Mouse (Mus musculus) intestine, embryonic 16.5 days (tissue): ENCODE data around the gene Hoxa2. TPM values are rescaled to one million over a fixed set of nuclear protein-coding genes. Genes with fewer than 3 reads are reported as not detected.
A peak's percentile ranks its signal among the peaks of the same experiment; 100 is the strongest.

ENCODE experiments used
- ATAC-seq: fragments of 200-750 bp; cut with Nextera tagmentation; 2 replicates; pipeline ENCODE4 v1.8.0; 2017; ENCODE audit warnings: moderate TSS enrichment, moderate library complexity
- H3K27ac ChIP-seq: fragments of 300-500 bp; sonication (generic); 2 replicates; pipeline ENCODE4 v1.5.1; 2014; ENCODE audit warnings: mild to moderate bottlenecking, low read length
- H3K27me3 ChIP-seq: fragments of 300-500 bp; sonication (generic); replicated peaks from 2 replicates; pipeline ENCODE4 v1.6.1; 2014; ENCODE audit warnings: low read length, control low read depth, mixed read lengths; ENCODE audit not compliant: control insufficient read depth, insufficient read depth
- H3K36me3 ChIP-seq: fragments of 300-500 bp; sonication (generic); 2 replicates; pipeline ENCODE4 v1.6.1; 2014; ENCODE audit warnings: low read length, control low read depth; ENCODE audit not compliant: control insufficient read depth, insufficient read depth
- H3K4me1 ChIP-seq: fragments of 300-500 bp; sonication (generic); 2 replicates; pipeline ENCODE4 v1.6.1; 2014; ENCODE audit warnings: low read length, control low read depth, mixed read lengths; ENCODE audit not compliant: control insufficient read depth, insufficient read depth
- H3K4me2 ChIP-seq: fragments of 300-500 bp; sonication (generic); 2 replicates; pipeline ENCODE4 v1.6.1; 2014; ENCODE audit warnings: low read depth, low read length, control low read depth
- H3K4me3 ChIP-seq: fragments of 300-500 bp; sonication (generic); 2 replicates; pipeline ENCODE4 v1.5.1; 2014; ENCODE audit warnings: mild to moderate bottlenecking, low read length
- H3K9ac ChIP-seq: fragments of 300-500 bp; sonication (generic); 2 replicates; pipeline ENCODE4 v1.6.1; 2014; ENCODE audit warnings: low read depth, low read length
- H3K9me3 ChIP-seq: fragments of 300-500 bp; sonication (generic); 2 replicates; pipeline ENCODE4 v1.6.1; 2016; ENCODE audit warnings: low read length, control low read depth; ENCODE audit not compliant: control insufficient read depth
- WGBS: fragments of 180-500 bp; shearing (Covaris S2); extraction: QIAGEN DNeasy Blood & Tissue Kit; methylation state at CpG from one replicate; pipeline ENCODE4 v1.1.7; 2014; 5-methylcytosine and 5-hydroxymethylcytosine counted together
- polyA plus RNA-seq: library from polyadenylated mRNA; unstranded; fragments of >200 nt; fragmentation: Nextera tagmentation; extraction: Ambion mirVana; gene quantifications from 2 replicates; pipeline ENCODE4 v1.2.1, GENCODE M21; 2015

Gene Hoxa2
- polyA plus RNA-seq, 1 experiment from 2014 or later: 5.1 TPM

- Histone ChIP-seq H3K36me3 (no peaks in the 10 kb centered on the region), H3K4me3 (peak overlapping the region; percentile 60), H3K4me2 (peak overlapping the region; percentile 74), H3K4me1 (peaks cover 26% of the 10 kb centered on the region), H3K9me3 (no peaks in the 10 kb centered on the region), H3K27ac (peak overlapping the region; percentile 65), H3K27me3 (peaks cover 13% of the 10 kb centered on the region), H3K9ac (peak overlapping the region; percentile 81)
- ATAC-seq: no peak
- WGBS: 30% methylated on average over 22 of the region's 22 CpGs
Observed at GRCm38 (mm10) chr6:52202362-52203120, 37.9 kb upstream of the Hoxa2 start.

GRCm38 (mm10) chr6:52201269-52201668 lies 36.6 kb upstream of the Hoxa2 start:
- peaks cover 23% of the 10 kb centered on the region for H3K4me1 ChIP-seq
- no peak for ATAC-seq
- H3K27ac ChIP-seq: 0 out of 2 replicates have a peak overlapping the region, but pooled peaks have one; percentile 53
- no peaks in the 10 kb centered on the region for H3K9me3 ChIP-seq
- peaks cover 10% of the 10 kb centered on the region for H3K27me3 ChIP-seq
- WGBS: 48% methylated on average over 1 of the region's 1 CpGs
- peak overlapping the region; percentile 53 for H3K4me2 ChIP-seq
- peak overlapping the region; percentile 27 for H3K4me3 ChIP-seq
- H3K36me3 ChIP-seq: no peaks in the 10 kb centered on the region
- H3K9ac ChIP-seq: peak overlapping the region; percentile 65

GRCm38 (mm10) chr6:52200751-52201250 lies 36.2 kb upstream of the Hoxa2 start:
- Histone ChIP-seq H3K36me3 (no peaks in the 10 kb centered on the region), H3K4me1 (peaks cover 23% of the 10 kb centered on the region), H3K9ac (peak overlapping the region; percentile 65), H3K27ac (peak overlapping the region; percentile 64), H3K4me3 (peak overlapping the region; percentile 34), H3K9me3 (no peaks in the 10 kb centered on the region), H3K27me3 (peaks cover 8% of the 10 kb centered on the region), H3K4me2 (peak overlapping the region; percentile 53)
- 19% methylated on average over 10 of the region's 10 CpGs for WGBS
- ATAC-seq: peak; percentile 33

- H3K4me3 ChIP-seq: peak overlapping the region; percentile 34
- H3K4me2 ChIP-seq: peak overlapping the region; percentile 53
- peak; percentile 52 for ATAC-seq
- peaks cover 2% of the 10 kb centered on the region; the same call in 1 of the 2 replicates for H3K27me3 ChIP-seq
- no peaks in the 10 kb centered on the region for H3K36me3 ChIP-seq
- WGBS: 19% methylated on average over 30 of the region's 30 CpGs
- H3K27ac ChIP-seq: peak overlapping the region; percentile 64
- peaks cover 21% of the 10 kb centered on the region for H3K4me1 ChIP-seq
- H3K9me3 ChIP-seq: no peaks in the 10 kb centered on the region
- H3K9ac ChIP-seq: peak overlapping the region; percentile 65
Observed at GRCm38 (mm10) chr6:52200073-52200750, 35.6 kb upstream of the Hoxa2 start.

- Histone ChIP-seq H3K9me3 (no peaks in the 10 kb centered on the region), H3K4me3 (no peak overlapping the region), H3K36me3 (no peaks in the 10 kb centered on the region), H3K27me3 (no peaks in the 10 kb centered on the region; the same call in 1 of the 2 replicates), H3K4me2 (peak overlapping the region; percentile 16; the same call in 1 of the 2 replicates), H3K4me1 (peaks cover 39% of the 10 kb centered on the region), H3K27ac (peak overlapping the region; percentile 79; the same call in 1 of the 2 replicates), H3K9ac (no peak overlapping the region)
- 7% methylated on average over 10 of the region's 10 CpGs for WGBS
- peak; percentile 55 for ATAC-seq
Observed at GRCm38 (mm10) chr6:52197271-52197670, 32.6 kb upstream of the Hoxa2 start.

- H3K4me3 ChIP-seq: no peak overlapping the region
- H3K27ac ChIP-seq: peak overlapping the region; percentile 4; the same call in 1 of the 2 replicates
- no peaks in the 10 kb centered on the region; the same call in 1 of the 2 replicates for H3K27me3 ChIP-seq
- H3K4me2 ChIP-seq: peak overlapping the region; percentile 16; the same call in 1 of the 2 replicates
- H3K36me3 ChIP-seq: no peaks in the 10 kb centered on the region
- WGBS: 20% methylated on average over 9 of the region's 9 CpGs
- peaks cover 39% of the 10 kb centered on the region for H3K4me1 ChIP-seq
- no peak for ATAC-seq
- no peak overlapping the region for H3K9ac ChIP-seq
- no peaks in the 10 kb centered on the region for H3K9me3 ChIP-seq
Observed at GRCm38 (mm10) chr6:52196811-52197210, 32.2 kb upstream of the Hoxa2 start.

GRCm38 (mm10) chr6:52194690-52195089 lies 30.1 kb upstream of the Hoxa2 start:
- no peaks in the 10 kb centered on the region; the same call in 1 of the 2 replicates for H3K27me3 ChIP-seq
- H3K4me3 ChIP-seq: no peak overlapping the region
- peak overlapping the region; percentile 32 for H3K4me2 ChIP-seq
- H3K9me3 ChIP-seq: no peaks in the 10 kb centered on the region
- H3K4me1 ChIP-seq: peaks cover 32% of the 10 kb centered on the region
- peak overlapping the region; percentile 52 for H3K9ac ChIP-seq
- 17% methylated on average over 10 of the region's 10 CpGs for WGBS
- no peak for ATAC-seq
- peak overlapping the region; percentile 67 for H3K27ac ChIP-seq
- no peaks in the 10 kb centered on the region for H3K36me3 ChIP-seq

- H3K4me3 ChIP-seq: peak overlapping the region; percentile 70
- peak overlapping the region; percentile 73 for H3K9ac ChIP-seq
- ATAC-seq: peak; percentile 71
- no peaks in the 10 kb centered on the region; the same call in 1 of the 2 replicates for H3K27me3 ChIP-seq
- H3K9me3 ChIP-seq: no peaks in the 10 kb centered on the region
- H3K27ac ChIP-seq: peak overlapping the region; percentile 89
- no peaks in the 10 kb centered on the region for H3K36me3 ChIP-seq
- H3K4me2 ChIP-seq: peak overlapping the region; percentile 95
- 1% methylated on average over 43 of the region's 55 CpGs for WGBS
- peaks cover 32% of the 10 kb centered on the region for H3K4me1 ChIP-seq
Observed at GRCm38 (mm10) chr6:52191860-52192550, 27.4 kb upstream of the Hoxa2 start.
